Mouse (Mus musculus): ENCODE measurements at regions not wholly inside any gene's neighbourhood (a gene's known extent, or its start where the extent isn't known, plus 50 kb on each side); places are given as distances from the start of the nearest gene placed in this dataset.

- Histone ChIP-seq H3K4me3 (ENCODE audit: insufficient read depth, low read depth, low read length) (no peak overlapping the region), H3K9ac (ENCODE audit: low read depth, low read length) (no peak overlapping the region), H3K36me3 (ENCODE audit: control insufficient read depth, insufficient read depth, low read length) (no peaks in the 10 kb centered on the region), H3K4me1 (ENCODE audit: control insufficient read depth, insufficient read depth, low read length) (no peaks in the 10 kb centered on the region), H3K27me3 (ENCODE audit: control insufficient read depth, insufficient read depth, low read length) (no peaks in the 10 kb centered on the region), H3K79me2 (ENCODE audit: control insufficient read depth, insufficient read depth, low read length) (no peaks in the 10 kb centered on the region), H3K27ac (replicated peaks; ENCODE audit: insufficient read depth, low read depth, low read length) (no peak overlapping the region)
- no peak for TF ChIP-seq POLR2A (IDR thresholded peaks at IDR 0.05; ENCODE audit: extremely low read depth, insufficient read depth, low read length)
- no peak for DNase-seq (ENCODE audit: extremely low read depth, low read depth, low spot score)
- 54% methylated on average over 3 of the region's 3 CpGs for WGBS
Observed at GRCm38 (mm10) chr3:143806940-143807339, 398.1 kb downstream of the Lmo4 start.

GRCm38 (mm10) chr3:143797850-143798249 lies 407.2 kb downstream of the Lmo4 start:
- Histone ChIP-seq H3K79me2 (ENCODE audit: control insufficient read depth, insufficient read depth, low read length) (no peaks in the 10 kb centered on the region), H3K9ac (ENCODE audit: low read depth, low read length) (no peak overlapping the region), H3K27me3 (ENCODE audit: control insufficient read depth, insufficient read depth, low read length) (no peaks in the 10 kb centered on the region), H3K36me3 (ENCODE audit: control insufficient read depth, insufficient read depth, low read length) (no peaks in the 10 kb centered on the region), H3K4me3 (ENCODE audit: insufficient read depth, low read depth, low read length) (no peak overlapping the region), H3K27ac (replicated peaks; ENCODE audit: insufficient read depth, low read depth, low read length) (no peak overlapping the region), H3K4me1 (ENCODE audit: control insufficient read depth, insufficient read depth, low read length) (no peaks in the 10 kb centered on the region)
- 54% methylated on average over 5 of the region's 5 CpGs for WGBS
- no peak for TF ChIP-seq CTCF (IDR thresholded peaks at IDR 0.05; ENCODE audit: low read depth, low read length)
- no peak for TF ChIP-seq POLR2A (IDR thresholded peaks at IDR 0.05; ENCODE audit: extremely low read depth, insufficient read depth, low read length)
- DNase-seq (ENCODE audit: extremely low read depth, low read depth, low spot score) = no peak

GRCm38 (mm10) chr3:143790905-143791304 lies 414.1 kb downstream of the Lmo4 start:
- H3K4me1 ChIP-seq (ENCODE audit: control insufficient read depth, insufficient read depth, low read length) = no peaks in the 10 kb centered on the region
- H3K4me3 ChIP-seq (ENCODE audit: insufficient read depth, low read depth, low read length) = no peak overlapping the region
- no peak for DNase-seq (ENCODE audit: extremely low read depth, low read depth, low spot score)
- H3K27ac ChIP-seq (replicated peaks; ENCODE audit: insufficient read depth, low read depth, low read length) = no peak overlapping the region
- 84% methylated on average over 8 of the region's 8 CpGs for WGBS
- no peaks in the 10 kb centered on the region for H3K36me3 ChIP-seq (ENCODE audit: control insufficient read depth, insufficient read depth, low read length)
- no peaks in the 10 kb centered on the region for H3K27me3 ChIP-seq (ENCODE audit: control insufficient read depth, insufficient read depth, low read length)
- H3K79me2 ChIP-seq (ENCODE audit: control insufficient read depth, insufficient read depth, low read length) = no peaks in the 10 kb centered on the region
- no peak for TF ChIP-seq POLR2A (IDR thresholded peaks at IDR 0.05; ENCODE audit: extremely low read depth, insufficient read depth, low read length)
- TF ChIP-seq CTCF (IDR thresholded peaks at IDR 0.05; ENCODE audit: low read depth, low read length) = no peak
- H3K9ac ChIP-seq (ENCODE audit: low read depth, low read length) = no peak overlapping the region

- Histone ChIP-seq H3K79me2 (ENCODE audit: control insufficient read depth, insufficient read depth, low read length) (no peaks in the 10 kb centered on the region), H3K9ac (ENCODE audit: low read depth, low read length) (no peak overlapping the region), H3K4me1 (ENCODE audit: control insufficient read depth, insufficient read depth, low read length) (no peaks in the 10 kb centered on the region), H3K27ac (replicated peaks; ENCODE audit: insufficient read depth, low read depth, low read length) (no peak overlapping the region), H3K27me3 (ENCODE audit: control insufficient read depth, insufficient read depth, low read length) (no peaks in the 10 kb centered on the region), H3K4me3 (ENCODE audit: insufficient read depth, low read depth, low read length) (no peak overlapping the region), H3K36me3 (ENCODE audit: control insufficient read depth, insufficient read depth, low read length) (no peaks in the 10 kb centered on the region)
- no peak for DNase-seq (ENCODE audit: extremely low read depth, low read depth, low spot score)
- no peak for TF ChIP-seq POLR2A (IDR thresholded peaks at IDR 0.05; ENCODE audit: extremely low read depth, insufficient read depth, low read length)
- WGBS = 73% methylated on average over 8 of the region's 8 CpGs
Observed at GRCm38 (mm10) chr3:143789932-143790570, 415.0 kb downstream of the Lmo4 start.

- TF ChIP-seq POLR2A (IDR thresholded peaks at IDR 0.05; ENCODE audit: extremely low read depth, insufficient read depth, low read length) (no peak), CTCF (IDR thresholded peaks at IDR 0.05; ENCODE audit: low read depth, low read length) (no peak)
- 93% methylated on average over 8 of the region's 8 CpGs for WGBS
- Histone ChIP-seq H3K79me2 (ENCODE audit: control insufficient read depth, insufficient read depth, low read length) (no peaks in the 10 kb centered on the region), H3K9ac (ENCODE audit: low read depth, low read length) (no peak overlapping the region), H3K27me3 (ENCODE audit: control insufficient read depth, insufficient read depth, low read length) (no peaks in the 10 kb centered on the region), H3K27ac (replicated peaks; ENCODE audit: insufficient read depth, low read depth, low read length) (no peak overlapping the region), H3K4me3 (ENCODE audit: insufficient read depth, low read depth, low read length) (no peak overlapping the region), H3K4me1 (ENCODE audit: control insufficient read depth, insufficient read depth, low read length) (no peaks in the 10 kb centered on the region), H3K36me3 (ENCODE audit: control insufficient read depth, insufficient read depth, low read length) (no peaks in the 10 kb centered on the region)
- no peak for DNase-seq (ENCODE audit: extremely low read depth, low read depth, low spot score)
Observed at GRCm38 (mm10) chr3:143786889-143787288, 418.1 kb downstream of the Lmo4 start.

- 73% methylated on average over 3 of the region's 3 CpGs for WGBS
- Histone ChIP-seq H3K4me3 (ENCODE audit: insufficient read depth, low read depth, low read length) (no peak overlapping the region), H3K27me3 (ENCODE audit: control insufficient read depth, insufficient read depth, low read length) (no peaks in the 10 kb centered on the region), H3K4me1 (ENCODE audit: control insufficient read depth, insufficient read depth, low read length) (no peaks in the 10 kb centered on the region), H3K9ac (ENCODE audit: low read depth, low read length) (no peak overlapping the region), H3K27ac (replicated peaks; ENCODE audit: insufficient read depth, low read depth, low read length) (no peak overlapping the region), H3K79me2 (ENCODE audit: control insufficient read depth, insufficient read depth, low read length) (no peaks in the 10 kb centered on the region), H3K36me3 (ENCODE audit: control insufficient read depth, insufficient read depth, low read length) (no peaks in the 10 kb centered on the region)
- no peak for DNase-seq (ENCODE audit: extremely low read depth, low read depth, low spot score)
- TF ChIP-seq CTCF (IDR thresholded peaks at IDR 0.05; ENCODE audit: low read depth, low read length) (no peak), POLR2A (IDR thresholded peaks at IDR 0.05; ENCODE audit: extremely low read depth, insufficient read depth, low read length) (no peak)
Observed at GRCm38 (mm10) chr3:143784353-143784791, 420.6 kb downstream of the Lmo4 start.

All from liver, adult 2 months (tissue).